Mouse (Mus musculus) thymus, adult 18-20 months (tissue): ENCODE measurements around the gene Sh3pxd2a.

Experiments used
- DNase-seq, 2 experiments: peaks; one replicate each; pipeline ENCODE4 v3.0.0; 2022; ENCODE audit warnings: mixed read lengths in 2 of 2

Sh3pxd2a gene

GRCm38 (mm10) chr19:47266070-47266801, 198.0 kb downstream of the Sh3pxd2a start:
- no peak for DNase-seq

DNA sequence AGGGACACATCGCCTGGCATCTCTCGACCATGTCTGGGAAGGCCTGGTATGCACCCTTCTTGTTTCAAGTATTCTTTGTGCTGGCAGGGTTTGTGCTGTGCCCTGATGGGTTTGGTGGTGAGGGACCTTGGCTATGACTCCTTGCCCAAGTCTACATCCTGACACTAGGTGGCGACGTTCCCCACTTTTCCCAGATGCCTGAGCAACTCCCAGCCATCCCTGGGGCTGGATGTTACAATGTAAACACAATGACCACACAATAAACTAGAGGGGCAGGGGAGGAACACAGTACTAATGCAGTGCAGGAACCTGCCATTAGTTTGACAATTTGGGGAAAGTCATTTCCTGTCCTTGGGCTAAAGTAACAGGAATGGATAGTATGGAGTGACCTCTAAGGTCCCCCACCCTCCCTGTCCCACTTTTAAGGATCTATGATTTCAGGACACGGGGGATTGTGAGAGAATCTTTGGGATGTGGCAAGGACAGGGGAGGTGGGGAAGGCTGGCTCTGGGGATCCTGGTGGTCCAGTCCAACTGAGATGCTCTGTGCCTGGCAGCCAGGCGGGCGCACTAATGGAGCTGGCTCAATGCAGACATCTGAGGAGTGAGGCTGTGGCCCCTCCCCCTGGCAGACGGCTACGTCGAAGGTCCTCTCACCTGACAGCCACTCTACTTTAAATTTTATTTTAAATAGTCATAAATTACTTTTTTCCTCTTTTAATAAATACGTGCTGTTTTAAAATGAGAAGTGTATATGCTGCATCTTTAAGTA, 199.7 kb downstream of the Sh3pxd2a start:
- no peak for DNase-seq

DNA sequence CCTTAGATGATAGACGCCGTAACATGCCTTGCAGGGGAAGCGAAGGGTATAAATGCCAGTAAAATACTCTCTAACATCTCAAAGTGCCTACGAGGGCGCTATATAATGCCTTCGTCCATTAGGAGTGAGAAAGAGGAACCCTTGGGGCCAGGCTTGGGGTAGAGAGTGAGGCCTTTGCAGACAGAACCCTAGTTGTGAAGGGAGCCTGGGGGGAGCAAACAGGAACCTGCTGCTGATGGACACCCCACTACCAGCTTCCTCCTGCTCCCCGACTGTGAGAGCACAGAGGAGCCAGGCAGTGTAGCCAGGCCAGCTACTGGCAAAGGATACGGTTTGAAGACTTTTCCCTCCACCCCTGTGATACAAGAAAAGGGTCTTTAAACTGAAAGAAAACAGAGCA, 200.6 kb downstream of the Sh3pxd2a start:
- DNase-seq = no peak

DNA sequence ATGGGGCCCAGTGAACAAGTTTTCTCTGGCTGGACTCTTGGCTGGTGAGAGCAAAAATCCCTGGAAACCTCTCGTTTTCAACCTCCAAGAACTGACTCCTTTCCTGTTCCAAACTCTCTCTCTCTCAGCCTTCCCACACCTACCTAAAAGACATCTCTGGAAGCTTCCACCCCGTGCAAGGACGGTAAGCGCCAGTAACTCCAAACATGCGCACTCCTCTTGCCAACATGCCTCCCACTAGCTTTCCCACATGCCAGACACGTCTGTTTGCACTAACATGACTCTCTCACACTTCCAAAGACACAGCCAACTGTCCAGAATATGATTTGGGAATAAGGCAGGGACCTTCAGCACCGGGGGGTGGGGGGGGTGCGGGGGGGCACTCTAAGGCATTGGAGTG, 203.0 kb downstream of the Sh3pxd2a start:
- no peak for DNase-seq

DNA sequence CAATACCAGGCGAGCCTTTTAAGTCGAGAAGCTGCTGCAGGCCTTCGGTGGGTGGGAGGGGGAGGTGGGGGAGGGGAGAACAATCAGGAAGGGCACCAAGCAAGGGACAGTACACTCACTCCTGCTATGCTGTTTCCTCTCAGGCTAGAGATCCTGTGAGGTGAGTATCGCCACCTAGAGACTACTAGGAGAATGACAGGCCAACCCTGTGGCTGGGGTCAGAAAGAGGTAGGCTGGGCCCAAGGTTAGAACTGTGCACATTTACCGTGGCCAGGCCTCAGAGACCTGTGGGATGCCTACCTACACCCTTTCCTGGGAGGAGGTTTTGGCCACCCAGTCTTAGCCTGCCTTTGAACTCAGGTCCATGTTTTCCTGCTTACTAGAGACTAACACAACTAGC, 204.6 kb downstream of the Sh3pxd2a start:
- DNase-seq = no peak

DNA sequence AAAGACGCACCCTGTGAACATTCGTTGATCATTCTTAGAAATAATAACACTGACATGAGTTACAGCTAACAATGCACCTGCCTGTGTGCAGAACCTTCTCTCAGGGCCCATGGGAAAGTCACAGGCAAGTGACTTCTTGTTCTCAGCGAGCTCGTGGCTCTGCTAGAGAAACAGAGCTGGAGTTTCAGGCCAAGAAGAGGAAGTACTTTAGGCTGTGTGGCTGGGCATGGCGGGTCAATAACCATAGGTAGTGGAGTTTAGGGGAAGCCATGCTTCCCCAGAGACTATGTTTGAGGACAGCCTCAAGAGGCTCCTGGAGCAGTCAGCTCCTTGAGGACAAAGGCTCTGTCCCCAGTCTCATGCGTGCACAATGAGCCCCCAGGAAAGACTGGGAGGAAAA, 208.3 kb downstream of the Sh3pxd2a start:
- no peak for DNase-seq

DNA sequence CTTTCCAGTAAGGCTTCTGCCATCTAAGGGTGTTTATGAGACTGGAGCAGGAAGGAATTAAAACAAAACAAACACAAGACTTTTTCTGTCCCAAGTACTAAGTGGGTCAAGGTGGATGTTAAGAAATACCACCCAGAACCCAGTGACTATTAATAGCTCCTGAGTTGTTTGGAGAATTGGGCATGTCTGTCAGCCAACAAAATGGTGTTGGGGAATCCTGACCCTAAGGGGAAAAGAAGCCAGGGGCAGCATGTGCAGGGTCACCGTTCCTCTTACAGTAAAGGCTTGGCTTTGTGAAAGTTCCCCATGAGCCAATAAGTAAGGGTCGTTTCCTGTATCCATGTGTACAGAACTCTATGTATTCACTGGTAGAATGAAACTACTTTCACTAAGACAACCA, 209.2 kb downstream of the Sh3pxd2a start:
- DNase-seq = no peak

- DNase-seq = no peak
Observed at GRCm38 (mm10) chr19:47253053-47253628, 211.1 kb downstream of the Sh3pxd2a start.

DNA sequence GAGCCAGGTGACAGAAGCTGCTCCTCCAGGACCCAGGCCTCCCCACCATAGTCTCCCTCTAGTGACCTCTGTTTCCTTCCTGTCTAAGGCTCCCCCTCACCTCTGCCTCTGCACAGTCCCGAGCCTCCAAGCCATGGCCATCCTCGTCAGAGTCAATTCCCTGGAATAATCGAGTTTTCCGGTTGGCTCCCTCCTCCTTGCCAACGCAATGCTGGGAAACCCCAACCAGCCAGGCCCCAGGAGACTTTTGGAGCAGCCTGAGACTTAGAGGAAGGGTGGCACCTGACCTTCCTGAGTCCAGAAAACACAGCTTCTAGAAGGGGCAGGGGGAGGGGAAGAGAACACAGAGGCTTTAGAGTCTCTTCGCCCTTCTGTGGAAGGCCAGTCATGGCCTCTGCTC, 213.3 kb downstream of the Sh3pxd2a start:
- DNase-seq = no peak

DNA sequence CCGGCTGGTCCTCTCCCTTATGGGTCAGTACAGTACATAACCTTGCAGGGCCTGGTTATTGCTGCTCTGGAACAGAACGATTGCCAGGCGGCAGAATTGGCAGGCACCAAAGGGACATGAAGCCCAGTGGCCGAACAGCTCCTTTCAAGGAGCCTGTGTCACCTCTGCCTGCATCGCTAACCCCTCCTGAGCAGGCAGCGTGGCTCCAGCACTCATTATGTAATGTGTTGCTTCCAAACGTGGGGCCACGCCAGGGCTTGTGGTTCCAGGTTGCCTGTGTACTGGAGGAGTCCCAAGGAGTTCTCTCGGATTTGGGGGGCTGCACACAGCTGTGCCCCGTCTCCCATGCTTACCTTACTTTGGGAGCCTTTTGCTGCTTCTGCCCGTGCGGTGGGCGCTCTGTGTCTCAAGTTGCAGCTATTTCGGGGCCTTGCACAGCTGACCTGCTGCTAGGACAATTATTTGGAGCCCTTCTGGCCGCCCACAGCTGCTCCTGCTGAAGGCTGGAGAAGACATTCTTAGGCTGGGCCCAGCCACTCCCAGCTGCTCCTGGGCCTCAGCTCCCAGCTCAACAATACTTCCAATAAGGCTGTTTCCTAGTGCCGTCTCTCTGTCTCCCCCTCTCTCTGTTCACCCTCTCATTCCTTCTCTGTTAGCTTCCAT, 215.2 kb downstream of the Sh3pxd2a start:
- no peak for DNase-seq

GRCm38 (mm10) chr19:47248296-47248695, 215.9 kb downstream of the Sh3pxd2a start:
- no peak for DNase-seq

- no peak for DNase-seq
Observed at GRCm38 (mm10) chr19:47247791-47248190, 216.4 kb downstream of the Sh3pxd2a start.

DNA sequence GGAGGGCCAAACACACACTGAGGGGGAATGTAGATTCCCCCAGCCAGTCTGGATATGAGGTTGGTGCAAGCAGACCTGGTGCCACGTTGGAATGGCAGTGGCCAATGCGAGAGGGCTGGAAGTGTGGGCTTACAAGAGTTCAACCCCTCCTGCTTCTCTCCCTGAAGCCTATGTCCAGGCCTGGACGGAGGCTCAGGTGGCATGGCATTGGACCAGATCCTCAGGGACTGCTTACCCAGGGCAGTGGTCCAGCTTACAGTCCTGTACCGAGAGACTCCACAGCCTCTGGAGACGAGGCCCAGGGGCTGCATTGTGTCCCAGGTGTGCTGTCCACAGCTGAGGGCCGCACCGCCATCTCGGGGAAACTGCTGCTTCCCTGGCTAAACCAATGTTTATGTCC, 218.7 kb downstream of the Sh3pxd2a start:
- DNase-seq = no peak

GRCm38 (mm10) chr19:47242227-47242626, 222.0 kb downstream of the Sh3pxd2a start:
- no peak for DNase-seq

- DNase-seq = no peak
Observed at GRCm38 (mm10) chr19:47240957-47241356, 223.2 kb downstream of the Sh3pxd2a start.

GRCm38 (mm10) chr19:47240076-47240475, 224.1 kb downstream of the Sh3pxd2a start:
- no peak for DNase-seq

DNA sequence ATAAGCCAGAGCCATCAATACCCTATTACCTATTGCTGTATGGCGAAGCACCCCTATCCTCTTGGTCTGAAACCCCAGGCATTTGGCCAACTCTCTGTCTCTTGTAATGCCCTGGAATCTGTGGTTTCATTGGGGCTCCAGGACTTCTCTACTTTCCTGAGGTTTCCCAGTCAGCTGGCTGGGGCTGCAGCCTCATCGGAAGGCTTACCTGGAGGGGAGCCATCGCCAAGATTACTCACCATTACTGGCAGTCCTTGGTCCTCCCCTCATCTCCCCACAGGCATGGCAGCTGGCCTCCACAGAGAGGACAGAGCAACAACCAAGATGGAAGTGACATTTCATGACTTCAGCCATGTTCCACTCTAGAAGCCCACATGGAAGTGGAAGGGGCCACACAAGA, 231.1 kb downstream of the Sh3pxd2a start:
- no peak for DNase-seq

DNA sequence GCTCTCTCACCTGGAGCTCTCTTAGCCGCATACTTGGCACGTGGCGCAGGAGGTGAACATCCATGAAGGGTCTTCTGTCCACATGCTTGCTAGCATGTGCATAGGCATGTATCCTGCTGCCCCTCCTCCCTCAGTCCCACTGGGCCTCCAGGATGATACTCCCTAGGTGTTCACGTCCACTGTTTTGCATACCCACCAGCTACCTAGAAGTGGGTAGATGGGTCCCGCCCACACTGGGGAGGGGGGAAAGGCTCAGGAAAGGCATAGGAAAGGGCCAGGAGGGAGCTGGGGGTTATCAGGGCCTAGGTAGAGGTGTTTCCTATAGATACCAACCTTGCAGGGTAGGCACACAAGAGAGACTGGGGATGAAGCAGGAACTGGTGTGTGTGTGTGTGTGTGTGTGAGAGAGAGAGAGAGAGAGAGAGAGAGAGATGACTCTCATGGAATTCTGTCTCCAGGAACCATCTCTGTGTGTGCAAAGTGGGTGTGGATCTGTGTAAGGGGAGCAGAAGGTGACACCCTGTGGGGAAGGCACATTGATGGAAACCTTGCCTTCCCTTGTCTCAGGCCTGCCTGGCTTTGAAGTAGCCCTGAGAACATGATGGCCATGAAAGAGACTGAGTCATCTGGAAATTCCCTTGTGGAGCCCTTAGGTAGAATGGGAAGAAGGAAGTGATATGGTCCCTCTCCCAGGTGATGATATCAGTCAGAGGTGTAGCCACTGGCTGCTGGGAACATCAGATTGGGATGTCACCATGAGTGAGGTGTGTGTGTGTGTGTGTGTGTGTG, 231.9 kb downstream of the Sh3pxd2a start:
- no peak for DNase-seq

DNA sequence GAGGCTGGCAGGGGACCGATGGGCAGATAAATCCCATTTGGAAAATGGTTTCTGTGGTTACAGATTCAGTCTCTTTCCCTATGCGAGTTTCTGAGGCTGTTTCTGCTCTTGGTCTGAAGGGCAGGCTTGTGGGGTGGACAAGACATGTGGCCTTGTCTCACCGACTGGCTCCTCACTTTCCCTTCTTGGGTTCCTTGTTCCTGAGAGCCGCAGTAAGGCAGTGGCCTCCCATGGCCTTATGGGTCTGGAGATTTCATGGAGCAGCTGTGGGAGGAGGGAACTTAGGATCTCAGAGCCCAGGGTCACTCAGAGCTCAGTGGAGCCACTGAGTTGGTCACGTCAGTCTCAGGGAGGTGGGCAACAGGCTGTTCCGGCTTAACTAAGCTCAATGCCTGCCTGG, 232.8 kb downstream of the Sh3pxd2a start:
- DNase-seq = no peak

DNA sequence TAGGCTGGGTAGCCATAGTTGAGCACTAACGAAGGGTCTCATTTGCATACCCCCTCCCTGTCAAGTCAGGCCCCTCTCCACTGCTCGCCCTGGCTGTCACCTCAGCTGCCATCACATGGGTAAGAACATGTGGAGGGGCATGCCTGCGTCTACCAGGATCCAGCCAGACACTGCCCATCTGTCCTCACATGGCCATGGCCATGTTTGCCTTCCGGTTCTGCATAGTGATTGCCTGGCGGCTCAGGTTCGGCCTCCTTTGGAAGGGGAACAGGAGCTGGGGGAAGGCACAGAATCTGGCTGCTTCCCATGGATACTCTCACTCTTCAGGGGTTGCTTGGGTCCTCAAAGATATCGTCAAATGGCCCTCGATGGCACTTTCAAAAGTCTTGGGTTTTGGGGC, 233.5 kb downstream of the Sh3pxd2a start:
- DNase-seq = no peak

- DNase-seq = no peak
Observed at GRCm38 (mm10) chr19:47230082-47230481, 234.1 kb downstream of the Sh3pxd2a start.

GRCm38 (mm10) chr19:47229461-47229860, 234.7 kb downstream of the Sh3pxd2a start:
- DNase-seq = no peak
